Mouse (Mus musculus) kidney, postnatal 0 days (tissue): Measurements from ENCODE around the gene Tenm3. TPM values are rescaled to one million over a fixed set of nuclear protein-coding genes. Genes with fewer than 3 reads are reported as not detected.
A peak's percentile ranks its signal among the peaks of the same experiment; 100 is the strongest.

Experiments used
- ATAC-seq: fragments of 200-750 bp; cut with Nextera tagmentation; replicated peaks from 2 replicates; pipeline ENCODE4 v1.8.0; 2017; ENCODE audit warnings: low read depth, moderate number of reproducible peaks, moderate TSS enrichment, moderate library complexity; ENCODE audit not compliant: low FRiP score
- DNase-seq: peaks from one replicate; pipeline ENCODE4 v3.0.0-alpha.2; 2016; ENCODE audit warnings: low spot score
- H3K27ac ChIP-seq: fragments of 300-500 bp; sonication (generic); 2 replicates; pipeline ENCODE4 v1.5.1; 2014; ENCODE audit warnings: mild to moderate bottlenecking
- H3K27me3 ChIP-seq: fragments of 300-500 bp; sonication (generic); 2 replicates; pipeline ENCODE4 v1.6.1; 2014; ENCODE audit warnings: low read length, mixed read lengths; ENCODE audit not compliant: insufficient read depth
- H3K36me3 ChIP-seq: fragments of 300-500 bp; sonication (generic); 2 replicates; pipeline ENCODE4 v1.6.1; 2014; ENCODE audit warnings: low read length, mixed read lengths; ENCODE audit not compliant: insufficient read depth
- H3K4me1 ChIP-seq: fragments of 300-500 bp; sonication (generic); replicated peaks from 2 replicates; pipeline ENCODE4 v1.6.1; 2014; ENCODE audit warnings: antibody characterized with exemption, low read length, mixed read lengths; ENCODE audit not compliant: insufficient read depth
- H3K4me2 ChIP-seq: fragments of 300-500 bp; sonication (generic); 2 replicates; pipeline ENCODE4 v1.6.1; 2014; ENCODE audit warnings: mild to moderate bottlenecking, low read length, moderate library complexity, mixed read lengths
- H3K4me3 ChIP-seq: fragments of 300-500 bp; sonication (generic); replicated peaks from 2 replicates; pipeline ENCODE4 v1.5.1; 2014; ENCODE audit warnings: low read depth, low read length
- H3K9ac ChIP-seq: fragments of 300-500 bp; sonication (generic); 2 replicates; pipeline ENCODE4 v1.6.1; 2014; ENCODE audit warnings: low read depth, low read length
- H3K9me3 ChIP-seq: fragments of 300-500 bp; sonication (generic); replicated peaks from 2 replicates; pipeline ENCODE4 v1.6.1; 2016; ENCODE audit warnings: low read length, inconsistent platforms, mixed read lengths
- CTCF ChIP-seq: IDR thresholded peaks from 2 replicates; pipeline ENCODE4 v1.5.1; 2016; ENCODE audit warnings: antibody characterized with exemption, low read depth, mild to moderate bottlenecking, moderate library complexity
- WGBS: fragments of 180-500 bp; shearing (Covaris S2); extraction: QIAGEN DNeasy Blood & Tissue Kit; methylation state at CpG from one replicate; pipeline ENCODE4 v1.1.7; 2014; 5-methylcytosine and 5-hydroxymethylcytosine counted together
- polyA plus RNA-seq: library from polyadenylated mRNA; unstranded; fragments of >200 nt; fragmentation: Nextera tagmentation; extraction: Ambion mirVana; gene quantifications from 2 replicates; pipeline ENCODE4 v1.2.1, GENCODE M21; 2015

Tenm3 gene
- polyA plus RNA-seq, 1 experiment from 2014 or later: 15.3 TPM

DNA sequence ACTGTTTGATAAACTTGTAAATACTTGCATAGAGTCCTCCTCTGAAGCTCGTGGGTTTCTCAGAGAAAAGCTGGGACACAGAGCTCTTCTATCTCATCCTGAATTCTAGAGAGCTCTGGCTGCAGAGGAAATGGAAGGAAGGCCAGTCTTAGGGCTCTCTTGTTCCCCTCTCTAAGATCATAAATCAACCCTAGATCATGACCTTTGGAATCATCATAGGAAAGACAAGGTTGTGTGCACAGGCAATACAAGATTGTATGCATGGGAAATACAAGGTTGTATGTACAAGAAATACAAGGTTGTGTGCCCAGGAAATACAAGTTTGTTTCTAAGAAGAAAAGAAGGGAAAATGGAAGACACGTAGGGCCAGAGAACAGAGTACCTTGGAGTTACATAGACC lies 486.9 kb downstream of the Tenm3 start:
- Histone ChIP-seq H3K4me3 (no peak overlapping the region), H3K27me3 (no peaks in the 10 kb centered on the region), H3K36me3 (no peaks in the 10 kb centered on the region), H3K27ac (no peak overlapping the region), H3K4me1 (no peaks in the 10 kb centered on the region), H3K9ac (no peak overlapping the region), H3K9me3 (no peaks in the 10 kb centered on the region), H3K4me2 (no peak overlapping the region)
- no peak for TF ChIP-seq CTCF
- 77% methylated on average over 2 of the region's 2 CpGs for WGBS
- DNase-seq (no peak), ATAC-seq (no peak)

DNA sequence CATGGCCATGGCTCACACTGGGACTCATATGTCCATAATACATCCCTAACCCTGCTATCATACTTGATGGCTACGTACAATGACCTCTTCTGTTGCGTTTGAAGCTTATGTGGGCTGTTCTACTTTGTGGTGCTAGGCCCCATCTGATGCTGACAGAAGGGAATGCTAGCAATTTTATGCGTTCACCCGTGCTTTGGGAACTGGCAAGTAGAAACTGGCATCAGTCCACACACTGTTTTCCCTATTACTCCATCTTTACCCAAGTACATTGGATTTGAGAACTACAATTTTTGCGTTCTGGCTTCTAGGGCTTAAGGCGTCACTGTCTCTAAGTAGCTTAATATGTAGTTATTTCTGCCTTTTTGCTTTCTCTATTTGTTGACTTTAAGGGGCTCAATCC lies 490.3 kb downstream of the Tenm3 start:
- DNase-seq (no peak), ATAC-seq (no peak)
- H3K4me2 ChIP-seq: no peak overlapping the region
- no peak overlapping the region for H3K27ac ChIP-seq
- H3K4me3 ChIP-seq: no peak overlapping the region
- no peaks in the 10 kb centered on the region for H3K27me3 ChIP-seq
- no peaks in the 10 kb centered on the region for H3K9me3 ChIP-seq
- no peak overlapping the region for H3K9ac ChIP-seq
- WGBS: 89% methylated on average over 6 of the region's 6 CpGs
- H3K36me3 ChIP-seq: no peaks in the 10 kb centered on the region
- no peak for TF ChIP-seq CTCF
- no peaks in the 10 kb centered on the region for H3K4me1 ChIP-seq

DNA sequence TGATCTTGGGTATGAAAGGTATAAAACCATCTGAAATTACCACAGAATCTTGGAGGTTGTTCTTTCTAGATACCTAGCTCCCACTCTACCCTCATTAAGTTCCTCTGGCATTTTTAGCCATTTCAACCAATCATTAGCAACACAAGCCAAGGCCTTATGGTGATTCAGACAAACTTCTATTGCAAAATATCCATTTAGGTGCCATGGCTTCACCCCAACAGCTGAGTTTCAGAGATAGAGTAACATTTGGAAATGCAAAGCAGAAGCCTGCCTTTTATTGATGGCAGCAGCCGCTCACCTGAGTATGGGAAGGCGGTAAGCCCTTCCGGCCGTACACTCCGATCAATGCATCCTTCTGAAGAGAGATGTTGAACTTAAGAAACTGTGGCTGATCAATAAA lies 494.9 kb downstream of the Tenm3 start:
- DNase-seq: no peak
- no peaks in the 10 kb centered on the region for H3K27me3 ChIP-seq
- H3K4me1 ChIP-seq: no peaks in the 10 kb centered on the region
- TF ChIP-seq CTCF: no peak
- H3K9me3 ChIP-seq: no peaks in the 10 kb centered on the region
- no peak overlapping the region for H3K27ac ChIP-seq
- no peak overlapping the region for H3K4me2 ChIP-seq
- WGBS: over 99% methylated on average over 5 of the region's 5 CpGs
- no peak for ATAC-seq
- no peak overlapping the region for H3K4me3 ChIP-seq
- no peak overlapping the region for H3K9ac ChIP-seq
- H3K36me3 ChIP-seq: no peaks in the 10 kb centered on the region

DNA sequence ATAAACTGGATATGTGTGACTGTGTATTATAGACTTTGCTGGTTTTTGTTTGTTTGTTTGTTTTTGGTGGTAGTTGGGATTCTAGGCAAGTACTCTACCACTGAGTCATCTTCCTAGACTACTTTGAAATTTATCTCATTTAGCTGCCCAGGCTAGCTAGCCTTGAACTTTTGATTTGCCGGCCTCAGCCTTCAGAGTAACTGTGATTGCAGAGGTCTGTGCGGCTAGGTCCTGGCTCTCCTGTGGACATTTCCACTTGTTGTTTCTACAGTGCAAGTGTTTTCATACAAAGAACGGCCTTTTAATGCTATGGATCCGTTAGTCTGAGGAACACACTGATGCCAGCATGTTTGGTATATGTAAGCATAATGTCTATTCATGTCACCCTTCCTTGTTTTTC lies 495.4 kb downstream of the Tenm3 start:
- H3K9ac ChIP-seq: no peak overlapping the region
- no peak for TF ChIP-seq CTCF
- no peaks in the 10 kb centered on the region for H3K27me3 ChIP-seq
- H3K4me3 ChIP-seq: no peak overlapping the region
- no peaks in the 10 kb centered on the region for H3K4me1 ChIP-seq
- H3K27ac ChIP-seq: no peak overlapping the region
- no peaks in the 10 kb centered on the region for H3K9me3 ChIP-seq
- ATAC-seq: no peak
- WGBS: 96% methylated on average over 4 of the region's 4 CpGs
- DNase-seq: no peak
- no peaks in the 10 kb centered on the region for H3K36me3 ChIP-seq
- no peak overlapping the region for H3K4me2 ChIP-seq

DNA sequence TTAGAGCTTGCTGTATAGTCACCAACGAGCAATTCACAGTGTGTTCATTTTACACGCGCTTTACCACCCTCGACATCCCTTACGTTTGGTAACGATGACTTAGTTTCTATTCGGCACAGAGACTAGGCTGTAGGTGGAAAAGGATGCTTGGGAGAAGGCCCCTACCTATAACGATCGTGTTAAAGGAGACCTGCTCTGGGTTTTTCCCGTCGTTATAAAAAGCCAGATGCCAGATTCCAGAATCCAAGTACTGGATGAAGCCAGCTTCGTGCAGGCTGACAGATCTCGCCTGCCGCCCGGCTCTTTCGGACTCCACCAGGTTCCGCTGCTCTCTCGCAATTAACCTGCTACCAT lies 500.7 kb downstream of the Tenm3 start:
- ATAC-seq: no peak
- no peak overlapping the region for H3K9ac ChIP-seq
- no peak overlapping the region for H3K27ac ChIP-seq
- DNase-seq: no peak
- no peak overlapping the region for H3K4me2 ChIP-seq
- no peaks in the 10 kb centered on the region for H3K27me3 ChIP-seq
- TF ChIP-seq CTCF: no peak
- H3K4me3 ChIP-seq: no peak overlapping the region
- WGBS: 86% methylated on average over 18 of the region's 18 CpGs
- H3K9me3 ChIP-seq: no peaks in the 10 kb centered on the region
- no peaks in the 10 kb centered on the region for H3K4me1 ChIP-seq
- no peaks in the 10 kb centered on the region for H3K36me3 ChIP-seq

DNA sequence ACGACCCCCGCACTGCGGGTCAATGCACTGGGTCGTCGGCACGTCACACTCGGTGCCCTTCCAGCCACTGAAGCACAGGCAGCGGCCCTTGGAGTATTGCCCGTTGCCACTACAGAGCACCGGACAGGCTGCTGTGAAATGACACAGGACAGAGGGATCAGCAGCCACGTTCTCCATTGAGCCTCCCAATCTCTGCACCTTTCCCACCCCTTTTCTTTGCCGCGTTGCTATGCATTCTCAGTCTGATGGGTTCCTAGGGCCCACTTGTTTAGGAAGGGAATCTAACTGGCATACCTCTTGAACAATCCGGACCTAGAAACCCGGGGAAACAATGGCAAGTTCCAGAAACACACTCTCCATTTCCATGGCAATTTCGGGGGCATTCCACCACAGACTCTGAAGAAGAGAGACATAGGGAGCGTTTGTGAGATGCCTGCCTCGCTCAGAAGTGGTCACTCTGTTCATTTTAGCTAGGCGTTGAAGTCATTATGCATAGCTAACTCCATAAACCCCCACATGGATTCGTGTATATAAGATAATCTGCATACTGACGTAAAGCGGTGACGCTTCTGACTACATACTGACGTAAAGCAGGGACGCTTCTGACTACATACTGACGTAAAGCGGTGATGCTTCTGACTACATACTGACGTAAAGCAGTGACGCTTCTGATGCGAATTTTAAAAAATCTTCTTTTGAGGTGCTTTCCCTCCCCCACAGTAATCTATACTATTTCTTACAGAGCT lies 501.3 kb downstream of the Tenm3 start:
- Histone ChIP-seq H3K36me3 (no peaks in the 10 kb centered on the region), H3K27me3 (no peaks in the 10 kb centered on the region), H3K4me2 (no peak overlapping the region), H3K4me1 (no peaks in the 10 kb centered on the region), H3K9ac (no peak overlapping the region), H3K9me3 (no peaks in the 10 kb centered on the region), H3K27ac (no peak overlapping the region), H3K4me3 (no peak overlapping the region)
- ATAC-seq (no peak), DNase-seq (peak; percentile 2)
- no peak for TF ChIP-seq CTCF
- 78% methylated on average over 30 of the region's 30 CpGs for WGBS

DNA sequence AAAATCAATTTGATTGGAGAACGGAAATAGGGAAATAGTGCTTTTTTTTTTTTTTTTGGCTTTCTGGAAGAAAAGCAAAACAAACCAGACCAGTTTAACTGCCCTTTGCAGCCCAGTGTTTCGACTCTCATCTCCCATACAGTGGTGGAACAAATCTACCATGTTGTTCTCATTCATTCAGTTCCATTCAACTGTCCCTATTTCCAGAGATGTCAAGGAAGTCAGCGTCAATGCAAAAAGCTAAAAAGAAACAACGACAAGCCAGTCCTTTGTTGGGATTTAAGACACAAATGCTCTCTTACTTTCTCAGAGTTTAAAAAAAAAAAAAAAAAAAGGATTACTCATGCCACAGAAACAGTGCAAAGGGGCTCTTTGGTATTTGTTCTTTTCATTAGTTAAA lies 502.1 kb downstream of the Tenm3 start:
- 73% methylated on average over 4 of the region's 4 CpGs for WGBS
- no peak for TF ChIP-seq CTCF

More for the DNA sequence above, 502.1 kb downstream of the Tenm3 start:
- no peak overlapping the region for H3K9ac ChIP-seq
- H3K27ac ChIP-seq: no peak overlapping the region
- H3K9me3 ChIP-seq: no peaks in the 10 kb centered on the region
- H3K27me3 ChIP-seq: no peaks in the 10 kb centered on the region
- ATAC-seq: no peak
- H3K4me2 ChIP-seq: no peak overlapping the region
- no peak overlapping the region for H3K4me3 ChIP-seq
- H3K4me1 ChIP-seq: no peaks in the 10 kb centered on the region
- no peak for DNase-seq
- no peaks in the 10 kb centered on the region for H3K36me3 ChIP-seq
